Mouse (Mus musculus): ENCODE results near the gene Gm21293.
"Not testable (repeated sequence)": the region's sequence is repeated elsewhere in the genome, so short reads cannot be mapped to it uniquely, and the experiment has no call there.

- TF ChIP-seq CTCF (IDR thresholded peaks at IDR 0.05; ENCODE audit: low read depth, low read length); POLR2A (IDR thresholded peaks at IDR 0.05; ENCODE audit: insufficient read depth, low read length); EP300 (IDR thresholded peaks at IDR 0.05; ENCODE audit: insufficient read depth, low read depth, low read length): not testable (repeated sequence)
These were observed 25.4 kb downstream of the Gm21293 start, which contains the start of gene Gm21304 for GRCm38 (mm10) chr10:104168215-104168614.

Data from ES-Bruce4 (cell line).